Mouse (Mus musculus) liver, embryonic 16.5 days (tissue): ENCODE results near the gene Cntn5. TPM values are rescaled to one million over a fixed set of nuclear protein-coding genes. Genes with fewer than 3 reads are reported as not detected.

Source experiments
- ATAC-seq: fragments of 200-750 bp; cut with Nextera tagmentation; 2 replicates; pipeline ENCODE4 v1.8.0; 2017; ENCODE audit warnings: low read depth, mild to moderate bottlenecking, moderate number of reproducible peaks, moderate library complexity
- H3K27ac ChIP-seq: fragments of 300-500 bp; sonication (generic); 2 replicates; pipeline ENCODE4 v1.5.1; 2014; ENCODE audit warnings: mild to moderate bottlenecking, low read length
- H3K27me3 ChIP-seq: fragments of 300-500 bp; sonication (generic); 2 replicates; pipeline ENCODE4 v1.6.1; 2014; ENCODE audit warnings: low read depth, low read length, mixed read lengths; ENCODE audit not compliant: control insufficient read depth, insufficient read depth
- H3K36me3 ChIP-seq: fragments of 300-500 bp; sonication (generic); 2 replicates; pipeline ENCODE4 v1.6.1; 2014; ENCODE audit warnings: mild to moderate bottlenecking; ENCODE audit not compliant: control insufficient read depth, insufficient read depth
- H3K4me1 ChIP-seq: fragments of 300-500 bp; sonication (generic); 2 replicates; pipeline ENCODE4 v1.6.1; 2014; ENCODE audit warnings: low read depth, low read length, mixed read lengths; ENCODE audit not compliant: control insufficient read depth
- H3K4me2 ChIP-seq: fragments of 300-500 bp; sonication (generic); 2 replicates; pipeline ENCODE4 v1.6.1; 2014; ENCODE audit warnings: low read depth, low read length, mixed read lengths
- H3K4me3 ChIP-seq: fragments of 300-500 bp; sonication (generic); 2 replicates; pipeline ENCODE4 v1.5.1; 2014; ENCODE audit warnings: low read depth, mild to moderate bottlenecking, low read length
- H3K9ac ChIP-seq: fragments of 300-500 bp; sonication (generic); 2 replicates; pipeline ENCODE4 v1.6.1; 2014; ENCODE audit warnings: low read depth, low read length
- H3K9me3 ChIP-seq: fragments of 300-500 bp; sonication (generic); replicated peaks from 2 replicates; pipeline ENCODE4 v1.6.1; 2016; ENCODE audit warnings: low read length; ENCODE audit not compliant: control insufficient read depth
- WGBS: fragments of 180-500 bp; shearing (Covaris S2); extraction: QIAGEN DNeasy Blood & Tissue Kit; methylation state at CpG from one replicate; pipeline ENCODE4 v1.1.7; 2014; ENCODE audit not compliant: insufficient replicate concordance; 5-methylcytosine and 5-hydroxymethylcytosine counted together
- polyA plus RNA-seq: library from polyadenylated mRNA; unstranded; fragments of >200 nt; fragmentation: Nextera tagmentation; extraction: Ambion mirVana; gene quantifications from 2 replicates; pipeline ENCODE4 v1.2.1, GENCODE M21; 2015

Gene Cntn5
- polyA plus RNA-seq, 1 experiment from 2014 or later, result not detected

GRCm38 (mm10) chr9:10233364-10233763, 671.2 kb downstream of the Cntn5 start:
- no peak for ATAC-seq
- no peak overlapping the region for H3K4me2 ChIP-seq
- no peak overlapping the region for H3K9ac ChIP-seq
- no peak overlapping the region for H3K27ac ChIP-seq
- no peak overlapping the region for H3K4me3 ChIP-seq
- H3K36me3 ChIP-seq, result no peaks in the 10 kb centered on the region
- no peaks in the 10 kb centered on the region for H3K4me1 ChIP-seq
- H3K27me3 ChIP-seq, result no peaks in the 10 kb centered on the region
- no peaks in the 10 kb centered on the region for H3K9me3 ChIP-seq
- 58% methylated on average over 4 of the region's 4 CpGs for WGBS

GRCm38 (mm10) chr9:10232066-10232465, 672.5 kb downstream of the Cntn5 start:
- no peaks in the 10 kb centered on the region for H3K27me3 ChIP-seq
- no peaks in the 10 kb centered on the region for H3K4me1 ChIP-seq
- no peak overlapping the region for H3K9ac ChIP-seq
- no peak overlapping the region for H3K4me3 ChIP-seq
- no peaks in the 10 kb centered on the region for H3K9me3 ChIP-seq
- H3K36me3 ChIP-seq, result no peaks in the 10 kb centered on the region
- H3K27ac ChIP-seq, result no peak overlapping the region
- 36% methylated on average over 1 of the region's 1 CpGs for WGBS
- H3K4me2 ChIP-seq, result no peak overlapping the region
- no peak for ATAC-seq

- H3K9me3 ChIP-seq, result no peaks in the 10 kb centered on the region
- H3K36me3 ChIP-seq, result no peaks in the 10 kb centered on the region
- no peak overlapping the region for H3K27ac ChIP-seq
- H3K27me3 ChIP-seq, result no peaks in the 10 kb centered on the region
- no peak overlapping the region for H3K4me3 ChIP-seq
- H3K4me2 ChIP-seq, result no peak overlapping the region
- ATAC-seq, result no peak
- H3K4me1 ChIP-seq, result no peaks in the 10 kb centered on the region
- no peak overlapping the region for H3K9ac ChIP-seq
These were observed 673.6 kb downstream of the Cntn5 start for GRCm38 (mm10) chr9:10230973-10231372.

GRCm38 (mm10) chr9:10229716-10230115, 674.9 kb downstream of the Cntn5 start:
- no peak for ATAC-seq
- H3K27ac ChIP-seq, result no peak overlapping the region
- whole genome bisulfite sequencing, result 57% methylated on average over 2 of the region's 2 CpGs
- H3K4me1 ChIP-seq, result no peaks in the 10 kb centered on the region
- H3K36me3 ChIP-seq, result no peaks in the 10 kb centered on the region
- H3K9ac ChIP-seq, result no peak overlapping the region
- no peak overlapping the region for H3K4me3 ChIP-seq
- no peaks in the 10 kb centered on the region for H3K27me3 ChIP-seq
- H3K9me3 ChIP-seq, result no peaks in the 10 kb centered on the region
- H3K4me2 ChIP-seq, result no peak overlapping the region

- Histone ChIP-seq H3K36me3 (no peaks in the 10 kb centered on the region), H3K27me3 (no peaks in the 10 kb centered on the region), H3K4me1 (no peaks in the 10 kb centered on the region), H3K9ac (no peak overlapping the region), H3K27ac (no peak overlapping the region), H3K9me3 (no peaks in the 10 kb centered on the region), H3K4me3 (no peak overlapping the region), H3K4me2 (no peak overlapping the region)
- ATAC-seq, result no peak
- 64% methylated on average over 2 of the region's 2 CpGs for WGBS
These were observed 678.6 kb downstream of the Cntn5 start for GRCm38 (mm10) chr9:10226013-10226412.

- no peaks in the 10 kb centered on the region for H3K36me3 ChIP-seq
- H3K9me3 ChIP-seq, result no peaks in the 10 kb centered on the region
- H3K9ac ChIP-seq, result no peak overlapping the region
- no peak overlapping the region for H3K4me2 ChIP-seq
- H3K27ac ChIP-seq, result no peak overlapping the region
- no peak for ATAC-seq
- H3K4me3 ChIP-seq, result no peak overlapping the region
- H3K4me1 ChIP-seq, result no peaks in the 10 kb centered on the region
- H3K27me3 ChIP-seq, result no peaks in the 10 kb centered on the region
These were observed 718.5 kb downstream of the Cntn5 start for GRCm38 (mm10) chr9:10186063-10186462.

GRCm38 (mm10) chr9:10170526-10170925, 734.0 kb downstream of the Cntn5 start:
- no peaks in the 10 kb centered on the region for H3K36me3 ChIP-seq
- H3K4me3 ChIP-seq, result no peak overlapping the region
- 82% methylated on average over 3 of the region's 3 CpGs for WGBS
- H3K4me1 ChIP-seq, result no peaks in the 10 kb centered on the region
- no peak overlapping the region for H3K27ac ChIP-seq
- H3K4me2 ChIP-seq, result no peak overlapping the region
- no peaks in the 10 kb centered on the region for H3K27me3 ChIP-seq
- no peak overlapping the region for H3K9ac ChIP-seq
- no peak for ATAC-seq
- no peaks in the 10 kb centered on the region for H3K9me3 ChIP-seq

- H3K27ac ChIP-seq, result no peak overlapping the region
- no peak overlapping the region for H3K9ac ChIP-seq
- WGBS, result 49% methylated on average over 1 of the region's 1 CpGs
- no peak overlapping the region for H3K4me2 ChIP-seq
- no peaks in the 10 kb centered on the region for H3K4me1 ChIP-seq
- no peak overlapping the region for H3K4me3 ChIP-seq
- H3K9me3 ChIP-seq, result no peaks in the 10 kb centered on the region
- ATAC-seq, result no peak
- no peaks in the 10 kb centered on the region for H3K27me3 ChIP-seq
- no peaks in the 10 kb centered on the region for H3K36me3 ChIP-seq
These were observed 783.1 kb downstream of the Cntn5 start for GRCm38 (mm10) chr9:10121350-10122057.

- no peaks in the 10 kb centered on the region for H3K27me3 ChIP-seq
- no peak for ATAC-seq
- no peak overlapping the region for H3K4me3 ChIP-seq
- no peaks in the 10 kb centered on the region for H3K36me3 ChIP-seq
- H3K27ac ChIP-seq, result no peak overlapping the region
- H3K9me3 ChIP-seq, result no peaks in the 10 kb centered on the region
- 68% methylated on average over 1 of the region's 1 CpGs for WGBS
- H3K9ac ChIP-seq, result no peak overlapping the region
- H3K4me1 ChIP-seq, result no peaks in the 10 kb centered on the region
- H3K4me2 ChIP-seq, result no peak overlapping the region
These were observed 788.0 kb downstream of the Cntn5 start for GRCm38 (mm10) chr9:10116581-10116980.
